ENCODE assay signal across 15 mouse cellular contexts in the genomic region with DNA sequence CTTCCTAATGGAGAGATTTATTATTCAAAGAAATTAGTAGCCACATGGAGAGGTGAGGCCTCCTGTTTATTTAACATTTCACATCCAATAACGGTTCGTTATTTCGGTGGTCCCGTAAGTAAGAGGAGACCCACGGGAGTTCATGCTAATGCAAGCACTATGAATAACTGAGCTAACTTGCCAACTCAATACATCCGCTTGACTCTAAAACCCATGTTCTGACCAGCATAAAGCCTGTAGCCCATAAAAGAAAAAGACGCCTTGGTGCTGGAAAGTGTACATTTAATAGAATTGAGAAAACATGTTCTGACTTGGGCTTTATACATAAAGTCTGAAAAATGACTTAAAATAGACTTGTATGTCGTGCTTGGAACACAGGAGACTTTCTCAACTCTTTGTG.
DNase-seq lines count a peak whose midpoint lies in the region; ATAC-seq and TF ChIP-seq lines count a peak whose summit lies in the region.
"Had no signal": no experiment of that assay in that cellular context is flagged by ENCODE, and none has a peak within 500 bp of the region (broad histone marks: within the 10 kb centered on the region; RNA-seq: fewer than 3 reads in every experiment).

No protein-coding gene starts in this region.

- H3K9ac ChIP-seq in limb, embryonic 12.5 days (replicated peaks), result no peak overlapping the region
- no peak overlapping the region for H3K9ac ChIP-seq in limb, embryonic 13.5 days
- no peak overlapping the region for H3K9ac ChIP-seq in limb, embryonic 14.5 days (ENCODE audit: low read depth, low read length, severe bottlenecking)
- no peak overlapping the region for H3K9ac ChIP-seq in forebrain, embryonic 15.5 days (replicated peaks)

- H3K4me2 ChIP-seq in limb, embryonic 12.5 days, result no peak overlapping the region
- H3K4me2 ChIP-seq in limb, embryonic 13.5 days (replicated peaks), result no peak overlapping the region
- H3K4me2 ChIP-seq in limb, embryonic 14.5 days (replicated peaks; ENCODE audit: low read depth, low read length, severe bottlenecking), result no peak overlapping the region
- no peak overlapping the region for H3K4me2 ChIP-seq in forebrain, embryonic 15.5 days (replicated peaks)

- no peaks in the 10 kb centered on the region; the same call in 1 of the 2 replicates for H3K4me1 ChIP-seq in limb, embryonic 12.5 days (replicated peaks)
- no peaks in the 10 kb centered on the region for H3K4me1 ChIP-seq in limb, embryonic 10.5 days
- H3K4me1 ChIP-seq in limb, embryonic 13.5 days, result peaks cover 5% of the 10 kb centered on the region; the same call in 1 of the 2 replicates
- peaks cover 9% of the 10 kb centered on the region for H3K4me1 ChIP-seq in limb, embryonic 14.5 days (ENCODE audit: control insufficient read depth, insufficient read depth, low read length)
- H3K4me1 ChIP-seq in forebrain, embryonic 15.5 days, result no peaks in the 10 kb centered on the region

- no peaks in the 10 kb centered on the region for H3K9me3 ChIP-seq in limb, embryonic 12.5 days
- no peaks in the 10 kb centered on the region for H3K9me3 ChIP-seq in limb, embryonic 10.5 days (replicated peaks)
- H3K9me3 ChIP-seq in limb, embryonic 13.5 days, result no peaks in the 10 kb centered on the region
- no peaks in the 10 kb centered on the region for H3K9me3 ChIP-seq in limb, embryonic 14.5 days (ENCODE audit: control insufficient read depth, low read length)
- no peaks in the 10 kb centered on the region for H3K9me3 ChIP-seq in forebrain, embryonic 15.5 days

- 64% methylated on average over 8 of the region's 8 CpGs for WGBS in limb, embryonic 12.5 days
- 93% methylated on average over 8 of the region's 8 CpGs for WGBS in limb, embryonic 10.5 days
- WGBS in limb, embryonic 13.5 days, result 50% methylated on average over 8 of the region's 8 CpGs
- WGBS in limb, embryonic 14.5 days, result 44% methylated on average over 8 of the region's 8 CpGs
- 85% methylated on average over 8 of the region's 8 CpGs for WGBS in forebrain, embryonic 15.5 days

- H3K27ac ChIP-seq in limb, embryonic 12.5 days, result peak overlapping the region; percentile 12; the same call in 1 of the 2 replicates
- no peak overlapping the region for H3K27ac ChIP-seq in limb, embryonic 10.5 days
- H3K27ac ChIP-seq in limb, embryonic 13.5 days, result no peak overlapping the region
- no peak overlapping the region for H3K27ac ChIP-seq in limb, embryonic 14.5 days (replicated peaks; ENCODE audit: low read depth, low read length)
- no peak overlapping the region for H3K27ac ChIP-seq in forebrain, embryonic 15.5 days (replicated peaks)

- H3K36me3 ChIP-seq in limb, embryonic 12.5 days, result no peaks in the 10 kb centered on the region
- H3K36me3 ChIP-seq in limb, embryonic 10.5 days, result no peaks in the 10 kb centered on the region
- no peaks in the 10 kb centered on the region for H3K36me3 ChIP-seq in limb, embryonic 13.5 days
- H3K36me3 ChIP-seq in limb, embryonic 14.5 days (ENCODE audit: control insufficient read depth, insufficient read depth, low read length), result no peaks in the 10 kb centered on the region
- H3K36me3 ChIP-seq in forebrain, embryonic 15.5 days, result no peaks in the 10 kb centered on the region
- H3K36me3 ChIP-seq: G1E had no signal

- no peak overlapping the region for H3K4me3 ChIP-seq in limb, embryonic 12.5 days (replicated peaks)
- H3K4me3 ChIP-seq in limb, embryonic 10.5 days, result no peak overlapping the region
- no peak overlapping the region for H3K4me3 ChIP-seq in limb, embryonic 13.5 days
- no peak overlapping the region for H3K4me3 ChIP-seq in limb, embryonic 14.5 days (replicated peaks; ENCODE audit: low read length)
- H3K4me3 ChIP-seq in forebrain, embryonic 15.5 days, result no peak overlapping the region

- TF ChIP-seq POLR2A in limb, embryonic 14.5 days (IDR thresholded peaks at IDR 0.05; ENCODE audit: borderline replicate concordance, extremely low read depth, insufficient read depth, insufficient read length), result no peak

- H3K27me3 ChIP-seq in limb, embryonic 12.5 days, result no peaks in the 10 kb centered on the region
- H3K27me3 ChIP-seq in limb, embryonic 10.5 days (ENCODE audit: low read depth, poor library complexity, severe bottlenecking), result no peaks in the 10 kb centered on the region
- H3K27me3 ChIP-seq in limb, embryonic 13.5 days, result no peaks in the 10 kb centered on the region
- H3K27me3 ChIP-seq in limb, embryonic 14.5 days (ENCODE audit: control insufficient read depth, insufficient read depth, low read length), result no peaks in the 10 kb centered on the region
- H3K27me3 ChIP-seq in forebrain, embryonic 15.5 days, result no peaks in the 10 kb centered on the region
- H3K27me3 ChIP-seq: CH12.LX, Patski had no signal

- no peak for ATAC-seq in limb, embryonic 12.5 days (ENCODE audit: insufficient number of reproducible peaks, insufficient read depth, low FRiP score, low TSS enrichment, low read depth)
- peak; percentile 51; the same call in 1 of the 2 replicates for ATAC-seq in limb, embryonic 13.5 days (ENCODE audit: low FRiP score, low read depth)
- peak; percentile 82 for ATAC-seq in limb, embryonic 14.5 days (ENCODE audit: low FRiP score, low read depth)
- no peak for ATAC-seq in forebrain, embryonic 15.5 days (replicated peaks)
- ATAC-seq: activated CD4-positive, CD25-positive, alpha-beta regulatory T cell, adult 4 months; CD4-positive, CD25-positive, alpha-beta regulatory T cell, adult 4 months; Patski had no signal

- DNase-seq in limb, embryonic 10.5 days (ENCODE audit: low spot score), result no peak
- peak; percentile 9 for DNase-seq in limb, embryonic 14.5 days (ENCODE audit: low spot score)
- no peak for DNase-seq in liver
- DNase-seq: B cell, adult 2 months; cerebellum, adult 11 months; cerebellum, adult 11-12 months; cerebellum, adult 18-20 months had no signal

Comparison
In these comparisons a context has a peak if more than half of its experiments do, and no peak if none do; other contexts are left out.
1. ATAC-seq: peak in limb, embryonic 13.5 days (single experiment) and limb, embryonic 14.5 days (single experiment); none in limb, embryonic 12.5 days (single experiment) and forebrain, embryonic 15.5 days (single experiment).